Mouse (Mus musculus) forebrain, embryonic 12.5 days (tissue): ENCODE data around the gene Dbp. TPM values are rescaled to one million over a fixed set of nuclear protein-coding genes. Genes with fewer than 3 reads are reported as not detected.
"Not testable (repeated sequence)": the region's sequence is repeated elsewhere in the genome, so short reads cannot be mapped to it uniquely, and the experiment has no call there.

Experiments
- ATAC-seq: fragments of 200-750 bp; cut with Nextera tagmentation; 2 replicates; pipeline ENCODE4 v1.8.0; 2017; ENCODE audit warnings: moderate TSS enrichment; ENCODE audit not compliant: low FRiP score
- H3K27ac ChIP-seq: fragments of 300-500 bp; sonication (generic); 2 replicates; pipeline ENCODE4 v1.5.1; 2016; ENCODE audit warnings: mild to moderate bottlenecking
- H3K27me3 ChIP-seq: fragments of 300-500 bp; sonication (generic); 2 replicates; pipeline ENCODE4 v1.6.1; 2016; ENCODE audit warnings: mild to moderate bottlenecking
- H3K36me3 ChIP-seq: fragments of 300-500 bp; sonication (generic); replicated peaks from 2 replicates; pipeline ENCODE4 v1.6.1; 2016; ENCODE audit warnings: mild to moderate bottlenecking
- H3K4me1 ChIP-seq: fragments of 300-500 bp; sonication (generic); 2 replicates; pipeline ENCODE4 v1.6.1; 2016
- H3K4me2 ChIP-seq: fragments of 300-500 bp; sonication (generic); 2 replicates; pipeline ENCODE4 v1.6.1; 2016; ENCODE audit warnings: mild to moderate bottlenecking, moderate library complexity
- H3K4me3 ChIP-seq: fragments of 300-500 bp; sonication (generic); replicated peaks from 2 replicates; pipeline ENCODE4 v1.5.1; 2016; ENCODE audit warnings: mild to moderate bottlenecking
- H3K9ac ChIP-seq: fragments of 300-500 bp; sonication (generic); 2 replicates; pipeline ENCODE4 v1.6.1; 2016; ENCODE audit warnings: mild to moderate bottlenecking
- H3K9me3 ChIP-seq: fragments of 300-500 bp; sonication (generic); 2 replicates; pipeline ENCODE4 v1.6.1; 2016
- WGBS: fragments of 180-500 bp; shearing (Covaris S2); methylation state at CpG from one replicate; pipeline ENCODE4 v1.1.7; 2016; 5-methylcytosine and 5-hydroxymethylcytosine counted together
- polyA plus RNA-seq: library from polyadenylated mRNA; unstranded; fragments of >200 nt; fragmentation: Nextera tagmentation; extraction: Ambion mirVana; gene quantifications from 2 replicates; pipeline ENCODE4 v1.2.1, GENCODE M21; 2016

The Dbp gene
- polyA plus RNA-seq, result 3.8 and 3.9 TPM in 2 replicates

GRCm38 (mm10) chr7:45704730-45705442 lies at the start of gene Dbp:
Gene Dbp (plus strand): TSS chr7:45705088.
- Histone ChIP-seq H3K27ac (peak within 1 kb of the TSS; percentile 87), H3K27me3 (peaks cover 15% of the 10 kb centered on the region), H3K4me3 (peak within 1 kb of the TSS; percentile 61), H3K36me3 (0 out of 2 replicates have a peak, but pooled peaks cover 4% of the 10 kb centered on the region), H3K4me2 (peak within 1 kb of the TSS; percentile 99), H3K9ac (peak within 1 kb of the TSS; percentile 79), H3K9me3 (no peaks in the 10 kb centered on the region), H3K4me1 (peaks cover 83% of the 10 kb centered on the region)
- 1% methylated on average over 36 of the region's 36 CpGs for WGBS
- peak; percentile 86 for ATAC-seq

GRCm38 (mm10) chr7:45660746-45661478 lies 44.0 kb upstream of the Dbp start:
- H3K36me3 ChIP-seq, result no peaks in the 10 kb centered on the region
- no peak for ATAC-seq
- H3K9me3 ChIP-seq, result no peaks in the 10 kb centered on the region
- no peak overlapping the region for H3K4me3 ChIP-seq
- H3K27me3 ChIP-seq, result peaks cover 4% of the 10 kb centered on the region; the same call in 1 of the 2 replicates
- H3K4me2 ChIP-seq, result no peak overlapping the region
- H3K4me1 ChIP-seq, result no peaks in the 10 kb centered on the region
- no peak overlapping the region for H3K27ac ChIP-seq
- no peak overlapping the region for H3K9ac ChIP-seq
- WGBS, result 88% methylated on average over 11 of the region's 11 CpGs

- WGBS, result 91% methylated on average over 6 of the region's 6 CpGs
- not testable (repeated sequence) for H3K4me1 ChIP-seq
Measured at GRCm38 (mm10) chr7:45661702-45662101, 43.2 kb upstream of the Dbp start.

GRCm38 (mm10) chr7:45665303-45666138 lies 39.4 kb upstream of the Dbp start:
- no peak overlapping the region for H3K27ac ChIP-seq
- no peaks in the 10 kb centered on the region for H3K9me3 ChIP-seq
- no peaks in the 10 kb centered on the region for H3K4me1 ChIP-seq
- no peak overlapping the region for H3K4me2 ChIP-seq
- WGBS, result 61% methylated on average over 13 of the region's 13 CpGs
- no peak overlapping the region for H3K9ac ChIP-seq
- no peaks in the 10 kb centered on the region for H3K36me3 ChIP-seq
- H3K4me3 ChIP-seq, result no peak overlapping the region
- no peak for ATAC-seq
- H3K27me3 ChIP-seq, result peaks cover 4% of the 10 kb centered on the region; the same call in 1 of the 2 replicates

More at GRCm38 (mm10) chr7:45661702-45662101, 43.2 kb upstream of the Dbp start:
- H3K9ac ChIP-seq, H3K27me3 ChIP-seq, H3K9me3 ChIP-seq, H3K4me3 ChIP-seq, H3K4me2 ChIP-seq, H3K27ac ChIP-seq, ATAC-seq, H3K36me3 ChIP-seq: not testable (repeated sequence)

GRCm38 (mm10) chr7:45666161-45666560 lies 38.7 kb upstream of the Dbp start, which contains the start of gene Fut2:
Gene Fut2 (minus strand): TSS chr7:45666394.
- H3K9ac ChIP-seq, result no peak within 1 kb of the TSS
- no peaks in the 10 kb centered on the region for H3K4me1 ChIP-seq
- H3K9me3 ChIP-seq, result no peaks in the 10 kb centered on the region
- no peak for ATAC-seq
- H3K36me3 ChIP-seq, result no peaks in the 10 kb centered on the region
- no peak within 1 kb of the TSS for H3K4me3 ChIP-seq
- H3K27me3 ChIP-seq, result peaks cover 4% of the 10 kb centered on the region; the same call in 1 of the 2 replicates
- WGBS, result 86% methylated on average over 7 of the region's 7 CpGs
- H3K27ac ChIP-seq, result no peak within 1 kb of the TSS
- H3K4me2 ChIP-seq, result no peak within 1 kb of the TSS

GRCm38 (mm10) chr7:45667761-45668160 lies 37.1 kb upstream of the Dbp start:
- Histone ChIP-seq H3K4me2 (no peak overlapping the region), H3K36me3 (no peaks in the 10 kb centered on the region), H3K27me3 (peaks cover 4% of the 10 kb centered on the region; the same call in 1 of the 2 replicates), H3K4me1 (no peaks in the 10 kb centered on the region), H3K27ac (no peak overlapping the region), H3K4me3 (no peak overlapping the region), H3K9me3 (no peaks in the 10 kb centered on the region), H3K9ac (no peak overlapping the region)
- 64% methylated on average over 14 of the region's 14 CpGs for WGBS
- no peak for ATAC-seq

- Histone ChIP-seq H3K4me3 (no peak overlapping the region), H3K9me3 (no peaks in the 10 kb centered on the region), H3K36me3 (no peaks in the 10 kb centered on the region), H3K4me2 (no peak overlapping the region), H3K4me1 (no peaks in the 10 kb centered on the region), H3K27ac (no peak overlapping the region), H3K27me3 (0 out of 2 replicates have a peak, but pooled peaks cover 5% of the 10 kb centered on the region), H3K9ac (no peak overlapping the region)
- ATAC-seq, result no peak
- WGBS, result 97% methylated on average over 9 of the region's 9 CpGs
Measured at GRCm38 (mm10) chr7:45668921-45669320, 36.0 kb upstream of the Dbp start.

- Histone ChIP-seq H3K36me3 (no peaks in the 10 kb centered on the region), H3K4me2 (no peak overlapping the region), H3K27ac (no peak overlapping the region), H3K4me1 (peaks cover 5% of the 10 kb centered on the region), H3K4me3 (no peak overlapping the region), H3K27me3 (peaks cover 10% of the 10 kb centered on the region; the same call in 1 of the 2 replicates), H3K9ac (no peak overlapping the region), H3K9me3 (no peaks in the 10 kb centered on the region)
- ATAC-seq, result no peak
- 86% methylated on average over 7 of the region's 7 CpGs for WGBS
Measured at GRCm38 (mm10) chr7:45677627-45678295, 27.1 kb upstream of the Dbp start.

- Histone ChIP-seq H3K27me3 (peaks cover 9% of the 10 kb centered on the region; the same call in 1 of the 2 replicates), H3K36me3 (no peaks in the 10 kb centered on the region), H3K4me1 (peaks cover 9% of the 10 kb centered on the region), H3K9me3 (no peaks in the 10 kb centered on the region), H3K4me3 (no peak overlapping the region), H3K9ac (no peak overlapping the region), H3K27ac (no peak overlapping the region), H3K4me2 (no peak overlapping the region)
- 94% methylated on average over 14 of the region's 14 CpGs for WGBS
- ATAC-seq, result no peak
Measured at GRCm38 (mm10) chr7:45678513-45678912, 26.4 kb upstream of the Dbp start.

GRCm38 (mm10) chr7:45679966-45680621 lies 24.8 kb upstream of the Dbp start:
- Histone ChIP-seq H3K4me2 (no peak overlapping the region), H3K27ac (no peak overlapping the region), H3K4me1 (peaks cover 9% of the 10 kb centered on the region), H3K27me3 (peaks cover 12% of the 10 kb centered on the region), H3K9ac (no peak overlapping the region), H3K36me3 (no peaks in the 10 kb centered on the region), H3K9me3 (no peaks in the 10 kb centered on the region), H3K4me3 (no peak overlapping the region)
- ATAC-seq, result no peak
- WGBS, result 68% methylated on average over 14 of the region's 14 CpGs

- no peaks in the 10 kb centered on the region for H3K36me3 ChIP-seq
- H3K9ac ChIP-seq, result no peak overlapping the region
- ATAC-seq, result no peak
- no peak overlapping the region for H3K4me3 ChIP-seq
- H3K27me3 ChIP-seq, result peaks cover 20% of the 10 kb centered on the region
- WGBS, result 91% methylated on average over 8 of the region's 8 CpGs
- peaks cover 13% of the 10 kb centered on the region for H3K4me1 ChIP-seq
- no peak overlapping the region for H3K4me2 ChIP-seq
- no peak overlapping the region for H3K27ac ChIP-seq
- H3K9me3 ChIP-seq, result no peaks in the 10 kb centered on the region
Measured at GRCm38 (mm10) chr7:45681046-45681736, 23.7 kb upstream of the Dbp start.
